Mouse (Mus musculus): ENCODE measurements around the gene Mrps7. TPM values are rescaled to one million over a fixed set of nuclear protein-coding genes. Genes with fewer than 3 reads are reported as not detected.

Gene Mrps7
- total and polyA plus RNA-seq, 3 experiments: 106 to 199 (median 157) TPM

DNA sequence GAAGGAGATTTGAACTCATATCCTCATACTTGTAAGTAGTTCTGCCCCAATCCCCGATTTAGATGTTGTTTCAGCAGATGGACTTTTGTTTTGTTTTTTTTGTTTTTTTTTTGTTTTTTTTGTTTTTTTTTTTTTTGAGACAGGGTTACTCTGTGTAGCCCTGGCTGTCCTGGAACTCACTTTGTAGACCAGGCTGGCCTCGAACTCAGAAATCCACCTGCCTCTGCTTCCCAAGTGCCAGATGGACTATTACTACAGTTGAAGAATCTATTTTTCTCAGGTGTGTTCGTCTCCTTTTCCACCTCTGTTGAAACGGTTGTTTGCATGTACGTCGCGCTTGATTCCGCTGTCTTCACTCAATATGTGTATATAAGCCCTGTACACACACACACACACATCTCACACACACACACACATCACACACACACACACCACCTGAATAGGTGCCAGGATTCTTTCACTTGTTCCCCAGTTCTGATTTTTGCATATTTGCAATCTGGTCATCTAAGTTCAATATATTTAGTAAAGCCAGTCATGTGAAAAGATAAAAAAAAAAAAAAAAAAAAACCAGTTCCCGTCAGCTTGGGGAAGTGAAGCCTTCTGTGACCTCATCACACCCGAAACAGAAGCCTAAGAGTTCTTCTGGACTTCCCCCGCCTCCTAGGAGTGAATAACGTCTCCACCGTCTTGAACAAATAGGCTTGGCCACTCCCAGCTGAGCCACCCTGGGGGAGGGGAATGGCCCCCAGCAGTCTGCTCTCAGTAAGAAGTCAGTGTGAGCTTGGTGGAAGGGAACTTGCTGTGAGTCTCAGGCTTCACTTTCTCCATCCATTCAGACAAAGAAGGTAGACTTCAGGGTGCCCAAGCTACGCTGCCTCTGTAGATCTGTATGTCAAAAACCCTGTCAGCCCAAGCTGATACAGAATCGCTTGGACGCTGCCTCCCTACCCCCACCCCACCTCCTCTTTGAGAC, 27.1 kb downstream of the Mrps7 start (continued):
- TF ChIP-seq KAT2A (conservative IDR thresholded peaks at IDR 0.05; ENCODE audit: low read depth, low read length): no peak; the same call in 1 of the 2 replicates
- TF ChIP-seq POLR2AphosphoS5 (IDR thresholded peaks at IDR 0.05; ENCODE audit: borderline replicate concordance, low read depth, low read length): no peak
- peak; percentile 52 to 58; a peak in 3 of 4 replicates for TF ChIP-seq EP300 (IDR thresholded peaks at IDR 0.05; ENCODE audit: low read depth in 1 of 2, low read length in 2 of 2)
- peak; percentile 79 for TF ChIP-seq HCFC1 (IDR thresholded peaks at IDR 0.05; ENCODE audit: low read depth, low read length)
- TF ChIP-seq CHD1 (IDR thresholded peaks at IDR 0.05; ENCODE audit: low read depth, low read length): 0 out of 2 replicates have a peak, but pooled peaks have one; percentile 54

GRCm38 (mm10) chr11:115631505-115631890, 27.8 kb downstream of the Mrps7 start:
- no peak for TF ChIP-seq CHD1 (IDR thresholded peaks at IDR 0.05; ENCODE audit: low read depth, low read length)
- TF ChIP-seq MXI1 (IDR thresholded peaks at IDR 0.05; ENCODE audit: low read depth, low read length): 0 out of 2 replicates have a peak, but pooled peaks have one; percentile 15
- peak; percentile 80 for TF ChIP-seq SMC3 (IDR thresholded peaks at IDR 0.05; ENCODE audit: low read depth, low read length)
- TF ChIP-seq ELF1 (IDR thresholded peaks at IDR 0.05; ENCODE audit: low read depth, low read length): no peak
- peak; percentile 2; the same call in 1 of the 2 replicates for TF ChIP-seq TBP (IDR thresholded peaks at IDR 0.05; ENCODE audit: low read depth, low read length)
- no peak for TF ChIP-seq ETS1 (IDR thresholded peaks at IDR 0.05; ENCODE audit: low read depth, low read length)
- TF ChIP-seq USF1 (IDR thresholded peaks at IDR 0.05; ENCODE audit: low read depth, low read length): no peak
- TF ChIP-seq SIN3A (IDR thresholded peaks at IDR 0.05; ENCODE audit: low read length): peak; percentile 59; the same call in 1 of the 2 replicates
- TF ChIP-seq GATA1 (IDR thresholded peaks at IDR 0.05; ENCODE audit: low read depth, low read length): no peak
- TF ChIP-seq ZC3H11A (IDR thresholded peaks at IDR 0.05; ENCODE audit: low read depth, low read length): peak; percentile 78
- TF ChIP-seq MAZ (IDR thresholded peaks at IDR 0.05; ENCODE audit: low read depth, low read length): no peak
- TF ChIP-seq RAD21 (IDR thresholded peaks at IDR 0.05; ENCODE audit: low read depth, low read length): peak; percentile 73
- TF ChIP-seq EP300 (IDR thresholded peaks at IDR 0.05; ENCODE audit: low read depth in 1 of 2, low read length in 2 of 2): no peak
- no peak for TF ChIP-seq GABPA (IDR thresholded peaks at IDR 0.05; ENCODE audit: low read depth, low read length)
- peak; percentile 68 to 83 (median 72) for TF ChIP-seq CTCF (IDR thresholded peaks at IDR 0.05 in 2 of 3, conservative IDR thresholded peaks at IDR 0.05 in 1 of 3; ENCODE audit: control insufficient read depth in 1 of 3, insufficient read depth in 1 of 3, low read depth in 2 of 3, low read length in 3 of 3, poor library complexity in 1 of 3, severe bottlenecking in 1 of 3)
- TF ChIP-seq CHD2 (IDR thresholded peaks at IDR 0.05; ENCODE audit: low read length): 0 out of 2 replicates have a peak, but pooled peaks have one; percentile 5
- 0 out of 2 replicates have a peak, but pooled peaks have one; percentile 1 for TF ChIP-seq MAX (IDR thresholded peaks at IDR 0.05; ENCODE audit: low read length)
- no peak for TF ChIP-seq KAT2A (conservative IDR thresholded peaks at IDR 0.05; ENCODE audit: low read depth, low read length)
- Histone ChIP-seq H3K27ac (ENCODE audit: control insufficient read depth, low read depth, low read length) (peak overlapping the region; percentile 91), H3K27me3 (ENCODE audit: control insufficient read depth in 1 of 2, insufficient read depth in 2 of 2, low read length in 2 of 2) (no peaks in the 10 kb centered on the region), H3K9me3 (replicated peaks; ENCODE audit: insufficient read depth, low read length) (no peaks in the 10 kb centered on the region), H3K9ac (ENCODE audit: control insufficient read depth, low read depth, low read length, poor library complexity, severe bottlenecking) (peak overlapping the region; percentile 63), H3K79me2 (ENCODE audit: control insufficient read depth, insufficient read depth, low read length, poor library complexity) (peaks cover 12% of the 10 kb centered on the region), H3K36me3 (ENCODE audit: control insufficient read depth in 1 of 2, insufficient read depth in 2 of 2, low read length in 2 of 2) (peaks cover 0 to 9% of the 10 kb centered on the region in 2 experiments; a peak in 2 of 4 replicates), H3K4me3 (ENCODE audit: control insufficient read depth in 1 of 2, insufficient read depth in 1 of 2, low read depth in 2 of 2, low read length in 2 of 2) (peak overlapping the region; percentile 47 to 49), H3K4me1 (ENCODE audit: control insufficient read depth in 1 of 2, insufficient read depth in 2 of 2, low read length in 2 of 2) (peaks cover 6 to 29% of the 10 kb centered on the region in 2 experiments)
- DNase-seq (ENCODE audit: low read depth, low spot score): peak; percentile 89

All from MEL (cell line).